Mouse (Mus musculus): Measurements from ENCODE around the gene Lingo1. TPM values are rescaled to one million over a fixed set of nuclear protein-coding genes. Genes with fewer than 3 reads are reported as not detected.

Lingo1 gene
- polyA plus RNA-seq, 1 experiment from 2014 or later, result 10.9 TPM

GRCm38 (mm10) chr9:56825476-56826213 lies 29.4 kb upstream of the Lingo1 start:
- 11% methylated on average over 21 of the region's 21 CpGs for WGBS
- peak; percentile 20; the same call in 1 of the 2 replicates for ATAC-seq
- peak overlapping the region; percentile 45; the same call in 1 of the 2 replicates for H3K9ac ChIP-seq

GRCm38 (mm10) chr9:56824900-56825299 lies 28.6 kb upstream of the Lingo1 start:
- Histone ChIP-seq H3K36me3 (ENCODE audit: poor library complexity, severe bottlenecking) (no peaks in the 10 kb centered on the region), H3K9ac (no peak overlapping the region), H3K4me3 (no peak overlapping the region), H3K9me3 (replicated peaks) (no peaks in the 10 kb centered on the region), H3K4me1 (peaks cover 27% of the 10 kb centered on the region), H3K4me2 (no peak overlapping the region), H3K27ac (no peak overlapping the region), H3K27me3 (peaks cover 23% of the 10 kb centered on the region)
- no peak for ATAC-seq
- WGBS, result 3% methylated on average over 3 of the region's 3 CpGs

More at GRCm38 (mm10) chr9:56825476-56826213, 29.4 kb upstream of the Lingo1 start:
- peaks cover 34% of the 10 kb centered on the region for H3K4me1 ChIP-seq
- H3K36me3 ChIP-seq (ENCODE audit: poor library complexity, severe bottlenecking), result no peaks in the 10 kb centered on the region
- H3K27me3 ChIP-seq, result peaks cover 23% of the 10 kb centered on the region
- H3K9me3 ChIP-seq (replicated peaks), result no peaks in the 10 kb centered on the region
- H3K4me3 ChIP-seq, result peak overlapping the region; percentile 13; the same call in 1 of the 2 replicates
- H3K27ac ChIP-seq, result no peak overlapping the region
- peak overlapping the region; percentile 56 for H3K4me2 ChIP-seq

- Histone ChIP-seq H3K27me3 (peaks cover 8% of the 10 kb centered on the region; the same call in 1 of the 2 replicates), H3K4me3 (no peak overlapping the region), H3K4me2 (no peak overlapping the region), H3K27ac (no peak overlapping the region), H3K9me3 (replicated peaks) (peaks cover 6% of the 10 kb centered on the region; the same call in 1 of the 2 replicates), H3K9ac (no peak overlapping the region), H3K4me1 (no peaks in the 10 kb centered on the region), H3K36me3 (ENCODE audit: poor library complexity, severe bottlenecking) (no peaks in the 10 kb centered on the region)
- 88% methylated on average over 1 of the region's 1 CpGs for WGBS
- ATAC-seq, result no peak
Observed at GRCm38 (mm10) chr9:56810916-56811315, 14.6 kb upstream of the Lingo1 start.

- Histone ChIP-seq H3K27me3 (peaks cover 16% of the 10 kb centered on the region; the same call in 1 of the 2 replicates), H3K4me2 (no peak overlapping the region), H3K4me3 (no peak overlapping the region), H3K27ac (no peak overlapping the region), H3K4me1 (no peaks in the 10 kb centered on the region), H3K9me3 (replicated peaks) (peaks cover 6% of the 10 kb centered on the region; the same call in 1 of the 2 replicates), H3K9ac (no peak overlapping the region), H3K36me3 (ENCODE audit: poor library complexity, severe bottlenecking) (no peaks in the 10 kb centered on the region)
- no peak for ATAC-seq
- WGBS, result 90% methylated on average over 6 of the region's 6 CpGs
Observed at GRCm38 (mm10) chr9:56807990-56808389, 11.7 kb upstream of the Lingo1 start.

- H3K27me3 ChIP-seq, result peaks cover 36% of the 10 kb centered on the region
- no peaks in the 10 kb centered on the region for H3K36me3 ChIP-seq (ENCODE audit: poor library complexity, severe bottlenecking)
- no peak overlapping the region for H3K9ac ChIP-seq
- H3K27ac ChIP-seq, result no peak overlapping the region
- H3K9me3 ChIP-seq (replicated peaks), result no peaks in the 10 kb centered on the region
- no peak overlapping the region for H3K4me2 ChIP-seq
- no peaks in the 10 kb centered on the region for H3K4me1 ChIP-seq
- 86% methylated on average over 7 of the region's 7 CpGs for WGBS
- ATAC-seq, result no peak
- no peak overlapping the region for H3K4me3 ChIP-seq
Observed at GRCm38 (mm10) chr9:56803146-56803545, 6.9 kb upstream of the Lingo1 start.

GRCm38 (mm10) chr9:56797876-56798275 lies 1.6 kb upstream of the Lingo1 start:
- no peak overlapping the region for H3K27ac ChIP-seq
- WGBS, result 10% methylated on average over 5 of the region's 5 CpGs
- H3K4me2 ChIP-seq, result no peak overlapping the region
- H3K4me1 ChIP-seq, result peaks cover 19% of the 10 kb centered on the region
- peaks cover 81% of the 10 kb centered on the region for H3K27me3 ChIP-seq
- no peak overlapping the region for H3K9ac ChIP-seq
- no peaks in the 10 kb centered on the region for H3K9me3 ChIP-seq (replicated peaks)
- peak; percentile 28; the same call in 1 of the 2 replicates for ATAC-seq
- no peak overlapping the region for H3K4me3 ChIP-seq
- no peaks in the 10 kb centered on the region for H3K36me3 ChIP-seq (ENCODE audit: poor library complexity, severe bottlenecking)

- no peak overlapping the region for H3K27ac ChIP-seq
- H3K36me3 ChIP-seq (ENCODE audit: poor library complexity, severe bottlenecking), result no peaks in the 10 kb centered on the region
- H3K4me2 ChIP-seq, result peak overlapping the region; percentile 82
- H3K27me3 ChIP-seq, result peaks cover 92% of the 10 kb centered on the region
- H3K9me3 ChIP-seq (replicated peaks), result no peaks in the 10 kb centered on the region
- H3K4me3 ChIP-seq, result peak overlapping the region; percentile 53
- WGBS, result under 1% methylated on average over 41 of the region's 41 CpGs
- ATAC-seq, result peak; percentile 62
- H3K9ac ChIP-seq, result peak overlapping the region; percentile 65
- H3K4me1 ChIP-seq, result peaks cover 22% of the 10 kb centered on the region
Observed at GRCm38 (mm10) chr9:56796656-56797131, 426 bp upstream of the Lingo1 start.

GRCm38 (mm10) chr9:56791696-56792261 lies 4.5 kb downstream of the Lingo1 start:
- H3K27ac ChIP-seq, result no peak overlapping the region
- no peak overlapping the region for H3K9ac ChIP-seq
- no peak for ATAC-seq
- H3K36me3 ChIP-seq (ENCODE audit: poor library complexity, severe bottlenecking), result no peaks in the 10 kb centered on the region
- peaks cover 52% of the 10 kb centered on the region for H3K27me3 ChIP-seq
- H3K4me1 ChIP-seq, result peaks cover 22% of the 10 kb centered on the region
- H3K4me2 ChIP-seq, result no peak overlapping the region
- 77% methylated on average over 11 of the region's 11 CpGs for WGBS
- no peaks in the 10 kb centered on the region for H3K9me3 ChIP-seq (replicated peaks)
- H3K4me3 ChIP-seq, result no peak overlapping the region

GRCm38 (mm10) chr9:56784576-56784975 lies 11.7 kb downstream of the Lingo1 start:
- WGBS, result 63% methylated on average over 10 of the region's 10 CpGs
- no peak overlapping the region for H3K27ac ChIP-seq
- no peak for ATAC-seq
- no peaks in the 10 kb centered on the region for H3K36me3 ChIP-seq (ENCODE audit: poor library complexity, severe bottlenecking)
- H3K9ac ChIP-seq, result no peak overlapping the region
- no peak overlapping the region for H3K4me3 ChIP-seq
- 0 out of 2 replicates have a peak, but pooled peaks cover 4% of the 10 kb centered on the region for H3K27me3 ChIP-seq
- no peaks in the 10 kb centered on the region for H3K4me1 ChIP-seq
- H3K4me2 ChIP-seq, result no peak overlapping the region
- H3K9me3 ChIP-seq (replicated peaks), result no peaks in the 10 kb centered on the region

GRCm38 (mm10) chr9:56776881-56777801 lies 19.1 kb downstream of the Lingo1 start:
- no peaks in the 10 kb centered on the region for H3K36me3 ChIP-seq (ENCODE audit: poor library complexity, severe bottlenecking)
- H3K4me1 ChIP-seq, result peaks cover 13% of the 10 kb centered on the region
- no peak overlapping the region for H3K27ac ChIP-seq
- WGBS, result 48% methylated on average over 11 of the region's 11 CpGs
- H3K4me3 ChIP-seq, result no peak overlapping the region
- peak; percentile 61; the same call in 1 of the 2 replicates for ATAC-seq
- H3K27me3 ChIP-seq, result peaks cover 23% of the 10 kb centered on the region
- H3K4me2 ChIP-seq, result no peak overlapping the region
- no peak overlapping the region for H3K9ac ChIP-seq
- H3K9me3 ChIP-seq (replicated peaks), result no peaks in the 10 kb centered on the region

GRCm38 (mm10) chr9:56775161-56775934 lies 20.9 kb downstream of the Lingo1 start:
- Histone ChIP-seq H3K4me1 (peaks cover 13% of the 10 kb centered on the region), H3K27ac (no peak overlapping the region), H3K4me2 (no peak overlapping the region), H3K4me3 (no peak overlapping the region), H3K27me3 (peaks cover 39% of the 10 kb centered on the region), H3K9me3 (replicated peaks) (no peaks in the 10 kb centered on the region), H3K36me3 (ENCODE audit: poor library complexity, severe bottlenecking) (no peaks in the 10 kb centered on the region), H3K9ac (no peak overlapping the region)
- no peak for ATAC-seq
- WGBS, result 84% methylated on average over 7 of the region's 7 CpGs

Data from forebrain, embryonic 13.5 days (tissue).